Mouse (Mus musculus): ENCODE results near the gene Hrh1.

Hrh1 gene

DNA sequence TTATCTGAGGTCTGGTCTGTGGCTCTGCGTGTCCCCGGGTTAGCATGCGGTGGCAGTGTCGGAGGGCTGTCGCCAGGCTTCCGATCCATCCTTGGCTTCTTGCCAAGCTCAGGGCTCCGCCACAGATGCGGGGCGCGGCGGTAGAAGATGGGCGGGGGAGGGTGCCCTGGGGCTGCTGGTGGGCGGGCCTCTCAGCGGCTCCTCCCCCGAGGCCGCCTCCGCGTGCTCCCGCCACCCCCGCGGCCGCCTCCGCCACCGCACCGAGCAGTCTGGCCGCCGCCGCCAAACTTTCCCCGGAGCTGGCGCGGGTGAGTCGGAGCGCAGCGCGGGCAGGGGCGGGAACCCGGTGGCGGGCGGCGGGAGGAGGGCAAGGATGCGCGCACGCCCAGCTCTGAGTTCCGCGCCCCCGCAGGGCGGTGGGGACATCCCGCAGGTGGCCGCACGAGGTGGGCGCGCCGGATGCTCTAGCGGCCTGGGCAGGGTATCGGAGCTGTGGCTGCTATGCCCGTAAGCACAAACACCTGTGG, at the start of gene Hrh1:
Gene Hrh1 (plus strand): TSS at position 246 of the 527 bp plus-strand sequence.
- DNase-seq (ENCODE audit: low spot score in 2 of 2) = peak in 1 of 2 experiments; percentile 57

DNA sequence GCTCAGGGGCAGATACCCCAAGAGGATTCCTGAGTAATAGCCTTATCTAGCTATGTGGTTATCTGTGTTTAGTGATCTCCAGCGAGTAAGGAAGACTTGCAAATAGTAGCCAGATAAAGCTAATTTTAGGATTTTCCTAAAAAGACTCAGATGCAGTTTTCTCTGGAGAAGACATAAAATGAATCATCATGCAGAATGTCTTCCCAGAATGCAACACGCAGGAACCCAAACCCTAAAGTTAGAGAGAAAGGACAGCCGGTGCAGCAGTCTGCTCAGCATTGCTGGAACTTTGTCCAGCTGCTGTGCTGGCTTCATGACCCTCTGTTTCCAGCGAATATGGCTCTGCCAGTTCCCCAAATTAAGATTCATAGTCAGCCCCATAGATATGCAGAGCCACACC, 43.1 kb upstream of the Hrh1 start:
- DNase-seq (ENCODE audit: low spot score in 2 of 2) = no peak

DNA sequence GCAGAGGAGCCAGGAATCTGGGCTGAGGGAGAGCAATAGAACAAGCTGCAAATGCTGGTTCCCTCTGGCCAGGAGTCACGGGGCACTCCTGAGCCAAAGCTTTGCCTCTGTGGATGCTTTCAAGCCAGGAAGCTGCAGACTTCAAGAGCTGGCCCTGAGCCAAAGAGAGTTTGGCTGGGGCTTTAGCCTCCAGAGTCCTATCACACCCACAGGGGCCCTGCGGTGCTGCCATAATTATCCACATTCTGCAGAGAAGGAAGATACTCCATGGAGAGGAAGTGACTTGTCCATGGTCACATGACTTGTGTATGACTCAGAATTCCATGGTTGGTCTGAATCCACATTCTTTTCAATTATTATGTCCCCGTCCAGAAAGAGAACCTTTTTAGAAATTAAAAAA, 39.6 kb upstream of the Hrh1 start:
- peak in 1 of 2 experiments; percentile 29 for DNase-seq (ENCODE audit: low spot score in 2 of 2)

DNA sequence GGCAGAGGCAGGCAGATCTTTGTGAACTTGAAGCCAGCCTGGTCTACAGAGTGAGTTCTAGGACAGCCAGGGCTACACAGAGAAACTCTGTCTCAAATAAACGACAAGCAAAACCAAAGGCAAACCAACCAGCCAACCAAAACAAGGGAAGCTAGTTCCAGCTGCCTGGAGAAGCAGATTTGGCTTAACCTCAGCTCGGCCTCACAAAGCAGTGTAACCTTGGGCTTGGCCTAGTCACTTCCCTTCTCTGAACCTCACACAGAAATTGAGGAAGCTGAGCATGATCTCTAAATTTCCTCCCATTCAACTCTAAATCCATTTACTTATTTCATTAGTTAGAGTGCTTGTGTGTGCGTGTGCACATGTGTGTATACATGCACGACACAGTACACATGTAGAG, 35.4 kb upstream of the Hrh1 start:
- DNase-seq (ENCODE audit: low spot score in 2 of 2) = no peak

DNA sequence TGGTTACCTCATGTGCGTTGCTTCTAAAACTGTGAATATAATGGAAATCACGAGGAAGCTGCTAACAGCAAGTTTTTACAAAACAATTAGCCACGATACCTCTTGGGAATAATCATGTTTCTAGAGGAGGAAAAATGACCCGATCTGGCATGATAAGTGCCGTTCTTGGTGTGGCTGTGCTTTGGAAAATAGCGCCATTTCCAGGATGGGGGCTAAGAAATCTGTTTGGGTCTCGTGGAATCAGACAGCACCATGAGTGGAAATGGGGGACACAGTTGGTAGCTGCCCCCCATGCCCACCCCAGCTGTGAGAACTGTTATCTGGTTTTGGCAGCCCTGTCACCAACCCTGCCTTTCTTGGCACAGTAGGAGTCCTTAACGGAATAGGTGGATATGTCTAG, 34.0 kb upstream of the Hrh1 start:
- no peak for DNase-seq (ENCODE audit: low spot score in 2 of 2)

DNA sequence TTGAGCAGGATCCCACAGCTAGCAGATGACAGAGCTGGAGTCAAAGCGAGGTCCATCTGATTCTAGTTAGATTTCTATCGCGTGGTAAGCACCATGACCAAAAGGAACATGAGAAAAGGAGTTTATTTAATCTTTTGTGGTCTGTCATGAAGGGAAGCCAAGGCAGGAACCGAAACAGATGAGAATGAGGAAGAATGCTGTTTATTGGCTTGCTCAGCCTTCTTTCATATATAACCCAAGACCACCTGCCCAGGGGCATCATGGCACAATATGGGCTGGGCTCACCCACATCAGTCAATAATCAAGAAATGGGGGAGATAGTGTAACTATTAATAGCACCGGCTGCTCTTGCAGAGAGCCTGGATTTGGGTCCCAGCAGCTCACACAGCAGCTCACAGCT, 33.0 kb upstream of the Hrh1 start:
- no peak for DNase-seq (ENCODE audit: low spot score in 2 of 2)

DNA sequence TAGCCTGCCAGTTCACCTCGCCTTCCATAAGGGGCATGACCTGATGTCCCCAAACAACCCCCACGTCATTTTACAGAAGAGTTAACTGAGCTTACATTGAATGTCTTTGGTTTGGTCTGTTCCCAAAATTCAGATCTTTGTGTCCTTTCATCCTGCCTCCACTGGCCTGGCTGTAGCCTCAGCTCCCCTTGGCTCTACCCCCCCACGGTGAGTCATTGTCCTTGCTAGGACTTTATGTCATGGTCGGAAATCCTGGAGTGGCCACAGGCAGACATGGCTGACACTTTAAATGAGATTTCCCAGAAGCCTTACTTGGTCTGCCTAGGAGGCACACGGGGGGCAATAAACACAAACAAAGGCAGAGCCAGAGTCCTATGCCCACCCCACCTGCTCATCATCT, 31.5 kb upstream of the Hrh1 start:
- no peak for DNase-seq (ENCODE audit: low spot score in 2 of 2)

DNA sequence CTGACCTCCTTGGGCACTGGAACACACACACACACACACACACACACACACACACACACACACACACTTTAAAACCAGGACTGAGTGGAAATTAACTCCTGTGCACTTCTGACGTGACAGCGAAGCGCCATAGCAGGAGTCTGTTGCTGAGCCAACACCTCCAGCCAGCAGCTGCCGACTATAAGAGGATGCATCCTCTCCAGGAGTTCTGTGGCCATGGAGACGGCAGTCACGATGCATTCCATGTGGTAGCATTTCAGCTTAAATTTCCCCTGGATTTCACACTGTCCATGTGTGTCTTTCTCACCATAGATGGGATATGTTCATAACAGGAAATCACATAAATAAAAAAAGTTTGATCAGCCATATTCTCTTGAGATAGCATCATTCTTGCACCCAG, 30.1 kb upstream of the Hrh1 start:
- DNase-seq (ENCODE audit: low spot score in 2 of 2) = peak; percentile 43 to 68

DNA sequence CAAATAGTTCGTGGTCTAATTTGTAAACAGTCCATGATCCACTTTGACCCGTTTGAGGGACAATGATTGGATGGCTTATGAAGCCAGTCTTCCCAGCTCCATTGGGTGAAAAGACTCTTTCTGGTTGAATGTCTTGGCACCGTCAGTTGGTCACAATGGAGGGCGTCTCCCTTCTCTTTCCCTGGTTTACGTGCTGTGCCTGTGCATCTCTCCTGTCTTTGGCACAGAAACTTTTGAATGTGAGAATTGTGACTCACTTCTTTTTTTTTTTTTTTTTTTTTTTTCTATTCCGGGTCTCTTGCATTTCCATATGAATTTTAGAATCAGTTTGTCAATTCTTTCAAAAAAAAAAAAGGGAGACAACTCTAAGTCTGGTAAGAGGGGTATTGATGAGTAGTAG, 29.5 kb upstream of the Hrh1 start:
- DNase-seq (ENCODE audit: low spot score in 2 of 2) = no peak

DNA sequence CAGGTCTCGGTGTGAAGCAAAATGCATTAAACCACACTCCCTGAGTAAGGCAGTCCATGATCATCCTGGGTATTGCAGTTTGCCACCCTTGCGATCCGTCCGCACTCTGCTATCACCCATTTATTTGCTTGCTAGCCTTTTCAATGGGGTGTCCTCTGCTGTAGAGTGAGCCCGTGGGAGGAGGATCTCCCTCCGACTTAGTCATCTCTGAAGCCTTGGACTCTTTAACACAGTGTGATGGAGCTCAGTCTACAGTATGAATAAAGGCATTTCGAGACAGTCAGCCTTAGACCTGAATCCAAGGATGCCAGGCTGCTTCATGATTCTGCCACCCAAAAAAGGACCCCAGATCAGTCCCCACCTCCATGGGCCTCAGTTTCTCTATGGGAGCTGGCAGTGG, 25.0 kb upstream of the Hrh1 start:
- no peak for DNase-seq (ENCODE audit: low spot score in 2 of 2)

DNA sequence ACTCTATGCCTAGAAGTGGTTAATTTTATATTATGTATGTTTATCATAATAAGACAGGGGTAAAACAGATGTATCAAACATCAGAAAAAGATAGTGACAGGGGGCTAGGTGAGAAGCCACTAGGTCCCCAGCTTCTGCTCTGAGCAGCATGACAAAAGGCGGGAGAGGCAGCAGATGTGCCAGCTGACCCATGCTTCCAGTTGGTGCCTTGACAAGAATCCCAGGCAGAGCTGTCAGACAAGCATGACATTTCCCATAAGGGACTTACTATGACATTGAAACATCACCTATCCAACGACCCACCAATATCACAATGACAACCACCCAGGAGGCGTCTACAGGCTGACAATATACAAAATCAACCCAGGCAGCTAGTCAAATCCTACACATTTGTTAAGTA, 16.9 kb upstream of the Hrh1 start:
- DNase-seq (ENCODE audit: low spot score in 2 of 2) = no peak

DNA sequence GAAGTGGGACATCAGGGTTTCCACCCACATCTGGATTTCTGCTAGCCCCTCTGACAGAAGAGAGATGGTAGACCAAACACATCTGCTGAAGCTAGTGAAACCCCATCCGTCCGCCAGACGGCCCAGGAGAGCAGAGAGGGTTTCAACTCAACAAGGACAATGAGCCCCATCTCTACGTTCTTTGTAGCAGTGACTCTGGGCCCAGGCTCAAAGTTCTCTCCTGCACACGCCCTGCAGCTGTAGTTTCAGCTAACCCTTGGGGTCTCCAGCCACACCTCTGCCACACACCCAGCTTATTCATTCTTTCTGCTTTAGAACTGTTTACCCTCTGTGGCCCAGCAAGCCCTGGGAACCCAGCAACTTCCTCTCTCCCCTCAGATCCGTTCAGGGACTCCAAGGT, 10.4 kb upstream of the Hrh1 start:
- DNase-seq (ENCODE audit: low spot score in 2 of 2) = no peak

DNA sequence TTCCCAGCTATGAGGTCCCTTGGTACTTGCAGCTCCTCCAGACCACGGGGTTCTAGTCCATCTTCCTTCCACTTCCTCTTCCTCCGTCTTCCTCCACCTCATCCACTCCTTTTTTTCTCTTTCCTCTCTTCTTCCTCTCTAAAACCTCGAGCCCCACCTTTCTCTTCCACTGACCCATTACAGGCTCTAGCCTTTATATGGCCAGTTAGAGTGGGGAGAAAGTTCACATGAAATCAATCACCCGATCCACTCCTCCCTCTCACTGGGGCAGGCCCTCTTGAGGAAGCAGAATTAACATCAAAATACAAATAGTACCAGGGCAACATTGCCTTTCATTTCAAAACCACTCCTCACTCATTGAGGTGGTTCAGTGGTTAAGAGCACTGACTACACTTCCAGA, 9.9 kb upstream of the Hrh1 start:
- no peak for DNase-seq (ENCODE audit: low spot score in 2 of 2)

DNA sequence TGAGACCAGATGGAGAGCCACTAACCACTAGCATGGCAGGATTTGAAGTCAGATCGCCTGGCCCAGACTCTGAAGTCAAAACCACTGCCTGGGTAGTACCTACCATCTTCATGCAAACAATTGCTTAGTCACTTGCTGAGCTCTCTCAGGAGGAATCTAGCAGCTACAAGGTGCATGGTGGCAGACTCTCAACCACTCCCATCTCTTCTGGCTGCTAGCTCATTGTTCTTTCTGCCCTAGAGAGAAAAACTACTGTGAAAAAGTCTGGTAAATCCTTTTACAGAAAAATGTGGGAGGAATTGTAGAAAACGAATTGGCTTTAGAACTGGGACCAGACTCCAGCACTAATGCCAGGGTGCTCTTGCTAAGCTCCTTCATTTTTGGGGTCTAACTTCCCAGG, 7.6 kb upstream of the Hrh1 start:
- no peak for DNase-seq (ENCODE audit: low spot score in 2 of 2)

DNA sequence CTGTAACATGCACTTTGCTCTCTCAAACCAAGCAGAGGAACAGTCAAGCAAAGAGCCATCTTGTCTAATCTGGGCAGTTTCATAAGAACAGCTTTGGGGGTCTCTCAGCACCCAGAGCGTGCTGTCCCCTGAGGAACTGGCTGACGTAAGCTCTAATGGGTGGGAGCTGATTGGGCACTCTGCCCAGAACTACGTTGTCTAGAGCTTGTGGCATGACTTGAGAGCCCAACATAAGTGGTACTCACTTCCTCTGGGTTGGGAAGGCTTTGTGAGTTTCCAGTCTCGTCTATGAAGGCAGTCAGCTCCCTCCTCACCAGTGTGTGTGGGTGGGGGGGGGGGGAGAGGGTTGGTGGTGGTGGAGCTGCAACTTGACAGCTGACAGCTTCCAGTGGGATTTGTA, 2.8 kb upstream of the Hrh1 start:
- DNase-seq (ENCODE audit: low spot score in 2 of 2) = no peak

DNA sequence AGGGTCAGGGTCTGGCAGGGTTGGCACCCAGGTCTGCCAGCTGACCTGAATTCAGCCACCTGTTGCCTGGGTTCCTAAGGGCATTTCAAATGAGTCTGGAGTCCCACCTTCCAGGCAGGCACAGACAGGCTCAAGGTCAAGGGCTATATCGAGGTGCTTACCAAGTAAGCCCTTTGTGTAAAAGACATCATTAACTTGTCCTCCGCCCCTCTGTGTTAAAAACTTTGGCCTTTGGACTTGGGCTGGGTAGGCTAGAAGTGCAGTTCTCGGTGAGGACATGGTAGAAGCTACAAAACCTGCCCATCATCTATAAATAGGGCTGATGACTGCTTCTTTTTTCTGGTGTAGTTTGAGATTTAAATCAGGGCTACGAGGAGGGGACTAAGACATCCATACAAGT, 1.1 kb upstream of the Hrh1 start:
- DNase-seq (ENCODE audit: low spot score in 2 of 2) = no peak

DNA sequence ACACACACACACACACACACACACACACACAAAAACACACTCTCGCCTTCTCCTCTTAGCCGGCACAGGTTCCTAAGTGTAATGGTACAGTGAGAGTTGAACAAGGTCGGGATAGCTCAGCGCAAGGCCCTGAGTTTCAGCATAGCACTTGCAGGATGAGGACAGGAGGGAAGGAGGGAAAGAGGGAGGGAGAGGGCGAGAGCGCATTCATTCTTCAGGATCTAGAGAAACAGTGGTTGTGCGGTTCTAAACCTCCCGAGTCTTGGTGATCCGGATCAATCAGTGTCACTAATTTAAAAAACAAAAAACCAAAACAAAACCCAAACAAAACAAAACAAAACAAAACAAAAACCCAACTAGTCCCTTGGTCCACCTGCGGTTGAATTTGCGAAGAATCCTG, 456 bp upstream of the Hrh1 start:
- no peak for DNase-seq (ENCODE audit: low spot score in 2 of 2)

DNA sequence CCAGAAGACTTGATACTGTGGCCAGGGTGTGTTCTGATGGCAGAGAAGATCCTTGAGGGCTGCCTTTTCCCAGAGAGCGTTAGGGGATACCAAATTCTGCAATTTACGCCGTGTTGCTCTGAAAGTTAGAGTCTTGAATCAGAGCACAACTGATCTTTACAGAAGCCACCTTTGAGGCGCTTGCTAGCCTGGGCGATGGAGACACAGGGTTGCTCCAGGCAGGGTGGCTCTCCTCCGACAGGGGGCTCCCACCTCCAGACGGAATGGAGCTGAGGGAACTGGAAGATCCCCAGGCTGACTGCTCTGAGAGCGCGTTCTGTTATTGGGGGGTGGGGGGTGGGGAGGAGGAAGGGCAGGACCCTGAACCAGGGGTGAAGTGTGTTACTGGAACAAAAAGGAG, 890 bp downstream of the Hrh1 start:
- DNase-seq (ENCODE audit: low spot score in 2 of 2) = peak; percentile 57 to 73

DNA sequence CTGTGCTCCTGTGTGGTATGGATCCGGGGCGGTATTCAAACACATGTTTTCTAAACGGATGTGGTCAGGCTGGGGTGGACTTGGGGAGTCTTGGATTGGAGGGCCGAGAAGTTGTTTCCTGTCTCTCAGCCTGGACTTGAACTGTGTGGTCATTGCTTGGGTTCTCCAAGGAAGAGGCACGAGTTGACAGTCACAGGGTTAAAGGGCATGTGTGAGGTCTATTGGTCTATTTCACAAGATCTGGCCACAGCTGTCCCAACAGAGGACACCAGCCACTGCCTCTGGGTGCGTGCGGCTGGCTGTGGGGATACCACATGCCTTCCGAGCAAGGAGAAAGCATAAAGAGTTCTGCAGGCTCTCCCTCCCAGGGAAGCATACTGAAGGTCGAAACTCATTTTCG, 2.7 kb downstream of the Hrh1 start:
- no peak for DNase-seq (ENCODE audit: low spot score in 2 of 2)

DNA sequence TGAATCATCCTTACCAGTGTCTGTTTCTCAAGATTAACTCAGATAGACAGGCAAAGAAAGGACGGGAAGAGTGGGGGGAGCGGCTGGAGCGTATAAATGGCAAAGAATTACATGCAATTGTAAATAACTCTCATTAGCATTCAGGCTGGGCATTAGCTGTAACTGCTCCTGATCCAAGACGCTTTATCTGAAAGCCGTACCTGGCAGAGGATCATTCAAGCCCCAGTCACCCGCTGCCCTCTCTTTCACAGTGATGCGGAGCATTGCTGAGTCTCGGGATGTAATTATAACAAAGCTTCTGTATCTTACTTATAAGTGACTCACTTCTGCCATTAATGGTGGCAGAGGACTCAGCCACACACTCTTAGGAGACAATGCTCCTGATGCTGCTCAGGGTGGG, 3.1 kb downstream of the Hrh1 start:
- DNase-seq (ENCODE audit: low spot score in 2 of 2) = no peak

DNA sequence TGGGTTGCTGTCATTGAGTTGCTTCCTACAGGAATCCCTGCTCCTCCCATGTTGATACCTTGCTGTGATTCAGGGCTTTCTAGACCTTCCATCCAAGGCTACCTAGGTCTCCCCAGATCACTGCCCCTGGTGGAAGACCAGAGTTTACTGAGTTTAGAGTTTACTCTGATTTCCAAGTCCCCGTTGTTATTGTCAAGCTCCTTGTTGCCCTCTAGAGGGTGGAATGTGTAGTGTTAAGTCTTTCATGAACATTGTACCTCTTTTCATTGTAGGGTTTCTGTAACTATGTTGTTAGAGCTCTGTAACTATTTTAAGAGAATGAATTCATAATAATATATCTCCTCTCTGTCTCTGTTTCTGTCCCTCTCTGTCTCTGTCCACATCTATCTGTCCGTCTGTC, 4.4 kb downstream of the Hrh1 start:
- DNase-seq (ENCODE audit: low spot score in 2 of 2) = no peak

DNA sequence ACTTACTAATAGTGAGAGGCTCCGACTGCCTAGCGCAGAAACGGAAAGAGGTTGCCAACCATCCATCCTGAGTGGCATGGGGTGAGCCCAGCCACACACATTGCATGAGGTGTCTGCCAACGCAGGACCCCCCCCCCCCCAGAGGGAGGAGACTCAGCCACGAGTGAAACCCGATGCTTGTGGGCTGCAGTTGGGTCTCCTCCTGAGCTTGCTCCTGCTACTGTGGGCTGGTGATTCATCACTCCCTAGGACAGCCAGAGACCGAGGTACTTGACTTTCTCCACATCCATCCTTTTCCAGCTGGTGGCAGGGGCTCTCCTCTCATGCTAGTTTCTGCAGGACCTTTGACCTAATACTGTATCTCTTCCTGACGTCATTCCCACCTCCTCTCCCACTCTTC, 5.9 kb downstream of the Hrh1 start:
- no peak for DNase-seq (ENCODE audit: low spot score in 2 of 2)

DNA sequence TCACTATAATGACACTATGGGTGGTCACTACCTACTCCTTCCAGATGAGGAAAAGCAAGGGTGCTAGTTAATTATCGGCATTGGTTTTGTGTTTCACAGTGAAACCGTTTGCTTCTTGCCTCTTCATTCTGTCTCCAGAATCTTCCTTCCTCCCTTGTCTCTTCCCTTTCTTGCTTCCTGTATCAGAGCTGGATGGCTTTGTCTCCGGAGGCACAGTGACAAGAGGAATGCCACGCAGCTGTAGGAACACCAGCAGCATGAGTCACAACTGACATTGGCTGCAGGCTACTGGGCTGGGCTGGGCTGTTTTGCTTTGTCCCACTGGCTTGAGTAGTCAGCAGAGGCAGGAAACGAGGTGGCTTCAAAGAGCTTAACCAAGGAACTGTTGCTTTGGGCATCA, 6.4 kb downstream of the Hrh1 start:
- DNase-seq (ENCODE audit: low spot score in 2 of 2) = no peak

DNA sequence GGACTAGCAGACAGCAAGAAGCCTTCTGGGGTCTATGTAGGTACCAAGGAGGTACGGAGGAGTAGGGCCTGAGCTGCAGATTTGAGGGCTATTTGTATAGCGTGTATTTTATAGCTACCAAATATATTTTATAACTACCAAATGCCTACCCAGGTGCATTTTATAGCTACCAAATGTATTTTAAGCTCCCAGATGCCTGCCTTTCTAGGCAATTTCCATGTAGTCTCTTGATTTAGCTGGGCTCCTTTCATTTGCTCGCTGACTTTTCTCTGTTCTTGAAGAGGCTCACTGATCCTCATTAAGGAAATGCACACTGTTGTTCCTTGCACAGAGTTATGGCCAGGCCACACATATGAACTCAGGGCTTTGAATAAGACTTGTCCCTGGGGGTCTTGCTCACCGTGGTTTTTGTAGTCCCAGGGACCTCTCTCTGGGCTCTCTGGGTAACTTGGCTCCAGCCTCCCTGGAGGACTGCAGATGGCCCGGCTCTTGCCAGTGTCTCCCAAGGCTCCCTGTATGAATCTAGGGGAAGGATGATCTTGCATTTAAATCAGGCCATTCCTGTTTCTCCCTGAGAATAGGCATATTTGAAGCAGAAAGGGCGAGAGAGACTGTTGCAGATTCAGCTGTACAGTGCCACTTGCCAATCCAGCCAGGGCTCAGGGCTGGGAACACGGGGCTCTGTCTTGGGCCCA, 7.2 kb downstream of the Hrh1 start:
- no peak for DNase-seq (ENCODE audit: low spot score in 2 of 2)
